Mouse (Mus musculus) brain, embryonic 14.5 days (tissue): Measurements from ENCODE around the gene Prickle1.

ENCODE experiments used
- CTCF ChIP-seq: fragments of 200-500 bp; IDR thresholded peaks from 2 replicates; pipeline ENCODE4 v1.5.1; 2012; ENCODE audit warnings: inconsistent platforms, mild to moderate bottlenecking, moderate library complexity, borderline replicate concordance; ENCODE audit not compliant: insufficient read depth, insufficient read length; ENCODE audit errors: extremely low read depth
- POLR2A ChIP-seq: fragments of 200-500 bp; IDR thresholded peaks from 2 replicates; pipeline ENCODE4 v1.6.1; 2012; ENCODE audit warnings: mild to moderate bottlenecking, inconsistent platforms, borderline replicate concordance; ENCODE audit not compliant: poor library complexity, insufficient read depth, insufficient read length, severe bottlenecking; ENCODE audit errors: extremely low read depth

- TF ChIP-seq POLR2A (no peak), CTCF (no peak)
Measured at GRCm38 (mm10) chr15:93517022-93517565, 78.6 kb downstream of the Prickle1 start.
